Mouse (Mus musculus) forebrain, embryonic 15.5 days (tissue): ENCODE data around the gene Ctla4. TPM values are rescaled to one million over a fixed set of nuclear protein-coding genes. Genes with fewer than 3 reads are reported as not detected.

Experiments
- ATAC-seq: fragments of 200-750 bp; cut with Nextera tagmentation; replicated peaks from 2 replicates; pipeline ENCODE4 v1.8.0; 2017; ENCODE audit warnings: mild to moderate bottlenecking, moderate TSS enrichment, moderate library complexity
- H3K27ac ChIP-seq: fragments of 300-500 bp; sonication (generic); replicated peaks from 2 replicates; pipeline ENCODE4 v1.5.1; 2015; ENCODE audit warnings: mild to moderate bottlenecking, inconsistent platforms
- H3K27me3 ChIP-seq: fragments of 300-500 bp; sonication (generic); 2 replicates; pipeline ENCODE4 v1.6.1; 2015; ENCODE audit warnings: inconsistent platforms
- H3K36me3 ChIP-seq: fragments of 300-500 bp; sonication (generic); 2 replicates; pipeline ENCODE4 v1.6.1; 2015; ENCODE audit warnings: mild to moderate bottlenecking, inconsistent platforms
- H3K4me1 ChIP-seq: fragments of 300-500 bp; sonication (generic); 2 replicates; pipeline ENCODE4 v1.6.1; 2015; ENCODE audit warnings: inconsistent platforms
- H3K4me2 ChIP-seq: fragments of 300-500 bp; sonication (generic); replicated peaks from 2 replicates; pipeline ENCODE4 v1.6.1; 2015; ENCODE audit warnings: mild to moderate bottlenecking, inconsistent platforms
- H3K4me3 ChIP-seq: fragments of 300-500 bp; sonication (generic); 2 replicates; pipeline ENCODE4 v1.5.1; 2015; ENCODE audit warnings: mild to moderate bottlenecking, inconsistent platforms
- H3K9ac ChIP-seq: fragments of 300-500 bp; sonication (generic); replicated peaks from 2 replicates; pipeline ENCODE4 v1.6.1; 2015; ENCODE audit warnings: mild to moderate bottlenecking, inconsistent platforms
- H3K9me3 ChIP-seq: fragments of 300-500 bp; sonication (generic); 2 replicates; pipeline ENCODE4 v1.6.1; 2016; ENCODE audit warnings: inconsistent platforms
- WGBS: fragments of 180-500 bp; shearing (Covaris S2); methylation state at CpG from one replicate; pipeline ENCODE4 v1.1.7; 2015; ENCODE audit warnings: mixed read lengths; 5-methylcytosine and 5-hydroxymethylcytosine counted together
- polyA plus RNA-seq: library from polyadenylated mRNA; unstranded; fragments of >200 nt; fragmentation: Nextera tagmentation; extraction: Ambion mirVana; gene quantifications from 2 replicates; pipeline ENCODE4 v1.2.1, GENCODE M21; 2015

Gene Ctla4
- polyA plus RNA-seq, 1 experiment from 2014 or later: not detected

GRCm38 (mm10) chr1:60955186-60955585 is 68.4 kb downstream of the Ctla4 start:
- H3K4me2 ChIP-seq: no peak overlapping the region
- no peak overlapping the region for H3K27ac ChIP-seq
- H3K27me3 ChIP-seq: no peaks in the 10 kb centered on the region
- WGBS: 92% methylated on average over 3 of the region's 3 CpGs
- no peak for ATAC-seq
- H3K4me3 ChIP-seq: no peak overlapping the region
- no peaks in the 10 kb centered on the region for H3K36me3 ChIP-seq
- H3K4me1 ChIP-seq: no peaks in the 10 kb centered on the region
- no peaks in the 10 kb centered on the region for H3K9me3 ChIP-seq
- H3K9ac ChIP-seq: no peak overlapping the region

- H3K4me2 ChIP-seq: no peak overlapping the region
- no peak for ATAC-seq
- WGBS: 93% methylated on average over 6 of the region's 6 CpGs
- no peak overlapping the region for H3K27ac ChIP-seq
- H3K4me1 ChIP-seq: no peaks in the 10 kb centered on the region
- H3K36me3 ChIP-seq: no peaks in the 10 kb centered on the region
- H3K4me3 ChIP-seq: no peak overlapping the region
- no peak overlapping the region for H3K9ac ChIP-seq
- H3K27me3 ChIP-seq: no peaks in the 10 kb centered on the region
- H3K9me3 ChIP-seq: no peaks in the 10 kb centered on the region
Measured at GRCm38 (mm10) chr1:60956196-60956595, 69.4 kb downstream of the Ctla4 start.

GRCm38 (mm10) chr1:60958287-60958686 is 71.5 kb downstream of the Ctla4 start:
- Histone ChIP-seq H3K36me3 (no peaks in the 10 kb centered on the region), H3K4me2 (no peak overlapping the region), H3K27me3 (no peaks in the 10 kb centered on the region), H3K27ac (no peak overlapping the region), H3K4me3 (no peak overlapping the region), H3K9me3 (no peaks in the 10 kb centered on the region), H3K4me1 (no peaks in the 10 kb centered on the region), H3K9ac (no peak overlapping the region)
- no peak for ATAC-seq
- 88% methylated on average over 1 of the region's 1 CpGs for WGBS

GRCm38 (mm10) chr1:60959246-60959645 is 72.4 kb downstream of the Ctla4 start:
- Histone ChIP-seq H3K9ac (no peak overlapping the region), H3K36me3 (no peaks in the 10 kb centered on the region), H3K4me3 (no peak overlapping the region), H3K27ac (no peak overlapping the region), H3K4me1 (no peaks in the 10 kb centered on the region), H3K4me2 (no peak overlapping the region), H3K9me3 (no peaks in the 10 kb centered on the region), H3K27me3 (no peaks in the 10 kb centered on the region)
- 83% methylated on average over 4 of the region's 4 CpGs for WGBS
- ATAC-seq: no peak

- no peak overlapping the region for H3K27ac ChIP-seq
- no peak overlapping the region for H3K9ac ChIP-seq
- no peaks in the 10 kb centered on the region for H3K27me3 ChIP-seq
- no peak for ATAC-seq
- no peak overlapping the region for H3K4me2 ChIP-seq
- 87% methylated on average over 11 of the region's 11 CpGs for WGBS
- no peaks in the 10 kb centered on the region for H3K9me3 ChIP-seq
- no peaks in the 10 kb centered on the region for H3K4me1 ChIP-seq
- no peak overlapping the region for H3K4me3 ChIP-seq
- no peaks in the 10 kb centered on the region for H3K36me3 ChIP-seq
Measured at GRCm38 (mm10) chr1:60960451-60960850, 73.7 kb downstream of the Ctla4 start.

- WGBS: 30% methylated on average over 4 of the region's 4 CpGs
- H3K4me3 ChIP-seq: no peak overlapping the region
- no peak overlapping the region for H3K9ac ChIP-seq
- H3K9me3 ChIP-seq: no peaks in the 10 kb centered on the region
- H3K4me2 ChIP-seq: no peak overlapping the region
- H3K27ac ChIP-seq: no peak overlapping the region
- 0 out of 2 replicates have a peak, but pooled peaks have one; percentile 64 for ATAC-seq
- H3K36me3 ChIP-seq: no peaks in the 10 kb centered on the region
- no peaks in the 10 kb centered on the region for H3K4me1 ChIP-seq
- H3K27me3 ChIP-seq: no peaks in the 10 kb centered on the region
Measured at GRCm38 (mm10) chr1:60961080-60961479, 74.3 kb downstream of the Ctla4 start.

GRCm38 (mm10) chr1:60962095-60962494 is 75.3 kb downstream of the Ctla4 start:
- H3K4me1 ChIP-seq: no peaks in the 10 kb centered on the region
- ATAC-seq: no peak
- H3K9ac ChIP-seq: no peak overlapping the region
- WGBS: 90% methylated on average over 4 of the region's 4 CpGs
- no peak overlapping the region for H3K4me3 ChIP-seq
- no peak overlapping the region for H3K4me2 ChIP-seq
- H3K27me3 ChIP-seq: no peaks in the 10 kb centered on the region
- no peaks in the 10 kb centered on the region for H3K9me3 ChIP-seq
- H3K27ac ChIP-seq: no peak overlapping the region
- H3K36me3 ChIP-seq: no peaks in the 10 kb centered on the region

Other genes starting within 250 kb of the Ctla4 start
- 0.10 and 0.11 TPM in 2 replicates for gene Cd28, start 170.2 kb upstream of the Ctla4 start, polyA plus RNA-seq
- 0.05 and 0.15 TPM in 2 replicates for gene Icos, start 90.9 kb downstream of the Ctla4 start, polyA plus RNA-seq